Mouse (Mus musculus): ENCODE data around the gene Slc9a7.

- TF ChIP-seq GATA1 (IDR thresholded peaks at IDR 0.05; ENCODE audit: borderline replicate concordance, low read length) (no peak), FLI1 (IDR thresholded peaks at IDR 0.05; ENCODE audit: low read length) (no peak)
Observed at GRCm38 (mm10) chrX:20279424-20279823, 12.2 kb downstream of the Slc9a7 start.

Data from megakaryocyte, embryonic 14.5 days (primary cell).